Mouse (Mus musculus): ENCODE measurements around the gene Hacl1. TPM values are rescaled to one million over a fixed set of nuclear protein-coding genes. Genes with fewer than 3 reads are reported as not detected.

Gene Hacl1
- polyA plus RNA-seq, 1 experiment = 4.3 TPM

DNA sequence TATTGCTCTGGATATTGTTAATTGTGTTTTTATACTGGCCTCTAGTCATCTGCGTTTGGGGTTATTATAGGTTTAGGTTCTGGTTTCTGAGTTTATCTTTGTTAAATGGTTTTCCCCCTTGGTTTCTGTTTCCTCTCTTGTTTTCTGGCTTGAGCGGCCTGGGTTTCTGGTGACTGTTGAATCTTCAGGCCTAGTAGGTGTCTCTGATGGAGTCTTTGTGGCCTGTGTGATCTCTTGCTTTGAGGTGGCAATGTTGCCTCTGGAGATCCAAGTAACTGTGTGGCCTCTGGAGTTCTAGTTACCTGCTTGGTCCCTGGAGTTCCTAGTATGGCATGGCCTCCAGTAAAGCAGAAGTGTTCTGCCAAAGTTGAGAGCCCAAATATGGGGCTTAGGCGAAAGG, 39.6 kb upstream of the Hacl1 start:
- 80% methylated on average over 3 of the region's 3 CpGs for WGBS

DNA sequence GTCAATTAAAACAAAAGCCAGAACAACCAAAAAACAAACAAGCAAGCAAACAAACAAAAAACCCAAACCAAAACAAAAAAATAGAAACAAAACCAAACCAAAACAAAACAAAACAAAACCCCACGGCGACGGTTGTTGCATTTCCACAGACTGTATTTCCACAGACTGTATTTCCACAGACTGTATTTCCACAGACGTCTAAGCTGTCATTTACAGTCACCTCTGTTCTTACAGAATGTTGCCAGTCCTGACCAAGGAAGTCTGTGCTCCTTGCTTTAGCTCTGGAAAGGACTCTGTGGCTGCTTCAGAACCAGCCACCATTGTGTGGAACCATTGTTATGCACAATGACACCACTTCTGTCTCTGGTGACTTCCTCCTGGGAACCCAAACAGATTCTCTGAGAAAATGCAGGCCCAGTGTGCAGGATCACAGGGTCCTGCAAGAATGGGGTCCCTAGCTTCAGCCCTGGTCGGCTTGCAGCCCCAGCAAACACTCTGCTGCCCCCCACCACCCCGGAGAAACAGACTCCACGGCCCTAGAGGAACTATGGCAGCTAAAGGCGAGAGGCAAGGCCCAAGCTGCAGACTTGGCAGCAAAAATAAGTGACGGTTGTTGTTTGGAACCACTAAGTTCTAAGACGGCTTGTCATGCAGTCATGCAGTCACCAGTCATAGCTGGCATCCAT, 30.7 kb upstream of the Hacl1 start:
- H3K27ac ChIP-seq (ENCODE audit: insufficient read depth, low read depth, low read length) = no peak overlapping the region
- H3K4me3 ChIP-seq (ENCODE audit: low read depth, low read length) = no peak overlapping the region
- TF ChIP-seq POLR2A (IDR thresholded peaks at IDR 0.05; ENCODE audit: low read depth, low read length) (no peak), CTCF (IDR thresholded peaks at IDR 0.05; ENCODE audit: extremely low read depth, insufficient read length, insufficient replicate concordance, low read depth, low read length) (no peak)
- H3K27me3 ChIP-seq (ENCODE audit: control insufficient read depth, insufficient read depth, low read length) = no peaks in the 10 kb centered on the region
- peaks cover 3% of the 10 kb centered on the region; the same call in 1 of the 2 replicates for H3K36me3 ChIP-seq (ENCODE audit: control insufficient read depth, insufficient read depth, low read length)
- WGBS = 75% methylated on average over 10 of the region's 10 CpGs
- H3K4me1 ChIP-seq (ENCODE audit: control insufficient read depth, insufficient read depth, insufficient read length, low read length) = peaks cover 8% of the 10 kb centered on the region

More for the DNA sequence above, 39.6 kb upstream of the Hacl1 start:
- Histone ChIP-seq H3K27ac (ENCODE audit: insufficient read depth, low read depth, low read length) (no peak overlapping the region), H3K4me3 (ENCODE audit: low read depth, low read length) (no peak overlapping the region), H3K27me3 (ENCODE audit: control insufficient read depth, insufficient read depth, low read length) (no peaks in the 10 kb centered on the region), H3K4me1 (ENCODE audit: control insufficient read depth, insufficient read depth, insufficient read length, low read length) (0 out of 2 replicates have a peak, but pooled peaks cover 2% of the 10 kb centered on the region), H3K36me3 (ENCODE audit: control insufficient read depth, insufficient read depth, low read length) (no peaks in the 10 kb centered on the region)
- TF ChIP-seq POLR2A (IDR thresholded peaks at IDR 0.05; ENCODE audit: low read depth, low read length) (no peak), CTCF (IDR thresholded peaks at IDR 0.05; ENCODE audit: extremely low read depth, insufficient read length, insufficient replicate concordance, low read depth, low read length) (no peak)

DNA sequence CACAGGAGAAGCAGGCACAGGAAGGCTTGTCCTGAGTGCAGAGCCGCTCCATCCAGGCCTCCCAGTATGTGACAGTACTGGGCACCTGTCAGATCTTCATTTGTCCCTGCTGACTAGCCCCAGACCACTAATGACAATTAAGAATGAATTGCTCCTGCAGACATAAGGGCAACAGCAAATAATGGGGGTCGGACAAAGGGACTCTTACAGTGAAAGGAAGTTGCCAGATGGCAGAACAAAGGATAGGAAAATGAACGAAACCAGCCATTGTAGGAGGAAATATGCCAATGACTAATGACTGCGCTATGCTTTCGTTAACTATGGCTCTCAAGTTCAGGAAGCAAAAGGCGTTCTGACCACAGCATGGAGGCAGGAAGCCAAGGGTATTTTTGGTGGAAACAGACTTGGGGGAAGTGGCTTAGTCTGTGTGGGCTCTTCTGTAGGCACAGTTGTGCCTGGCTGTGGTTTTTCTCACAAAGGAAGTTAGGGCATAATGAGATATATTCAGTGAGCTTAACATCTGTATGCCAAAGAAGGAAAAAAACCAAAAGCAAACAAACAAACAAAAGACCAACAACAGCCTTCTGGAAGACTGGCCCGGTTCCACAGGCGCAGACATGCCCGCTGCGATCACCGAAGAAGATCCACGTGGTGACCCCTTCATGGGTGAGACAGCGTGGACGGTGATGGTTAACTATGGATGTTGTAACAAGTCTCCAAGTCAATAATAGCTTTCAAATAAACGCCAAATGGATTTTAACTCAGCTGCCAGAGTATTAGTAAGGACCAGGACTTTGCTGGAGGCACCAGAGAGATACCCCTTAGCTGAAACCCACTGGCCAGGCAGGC, 28.8 kb upstream of the Hacl1 start:
- no peaks in the 10 kb centered on the region for H3K27me3 ChIP-seq (ENCODE audit: control insufficient read depth, insufficient read depth, low read length)
- peak overlapping the region; percentile 84 for H3K27ac ChIP-seq (ENCODE audit: insufficient read depth, low read depth, low read length)
- H3K4me3 ChIP-seq (ENCODE audit: low read depth, low read length) = no peak overlapping the region
- H3K4me1 ChIP-seq (ENCODE audit: control insufficient read depth, insufficient read depth, insufficient read length, low read length) = peaks cover 8% of the 10 kb centered on the region
- WGBS = 68% methylated on average over 15 of the region's 15 CpGs
- peaks cover 3% of the 10 kb centered on the region; the same call in 1 of the 2 replicates for H3K36me3 ChIP-seq (ENCODE audit: control insufficient read depth, insufficient read depth, low read length)
- TF ChIP-seq POLR2A (IDR thresholded peaks at IDR 0.05; ENCODE audit: low read depth, low read length) (no peak), CTCF (IDR thresholded peaks at IDR 0.05; ENCODE audit: extremely low read depth, insufficient read length, insufficient replicate concordance, low read depth, low read length) (no peak)

DNA sequence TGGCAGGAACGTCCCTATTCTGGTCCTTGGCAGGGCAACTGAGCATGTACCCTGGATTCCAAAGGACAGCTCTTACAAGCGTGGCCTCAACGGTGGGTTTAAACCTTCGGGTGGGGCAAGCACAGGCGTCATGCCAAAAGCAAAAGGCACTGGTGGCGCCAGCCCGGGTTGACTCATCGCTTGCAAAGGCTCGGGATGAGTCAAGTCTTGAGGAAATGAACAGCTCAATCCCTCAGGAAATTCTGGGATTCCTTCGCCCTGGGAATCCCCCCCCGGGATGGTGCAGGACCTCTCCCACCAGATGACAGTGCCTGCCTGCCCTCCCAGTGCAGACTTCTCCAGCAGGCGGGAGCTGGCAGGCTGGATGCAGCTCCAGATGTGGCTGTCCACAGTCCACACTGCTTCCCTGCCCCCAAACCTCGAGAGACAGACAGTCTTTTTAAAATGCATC, 28.1 kb upstream of the Hacl1 start:
- H3K36me3 ChIP-seq (ENCODE audit: control insufficient read depth, insufficient read depth, low read length) = peaks cover 3% of the 10 kb centered on the region; the same call in 1 of the 2 replicates
- no peaks in the 10 kb centered on the region for H3K27me3 ChIP-seq (ENCODE audit: control insufficient read depth, insufficient read depth, low read length)
- WGBS = 24% methylated on average over 13 of the region's 13 CpGs
- TF ChIP-seq POLR2A (IDR thresholded peaks at IDR 0.05; ENCODE audit: low read depth, low read length) = no peak
- no peak for TF ChIP-seq CTCF (IDR thresholded peaks at IDR 0.05; ENCODE audit: extremely low read depth, insufficient read length, insufficient replicate concordance, low read depth, low read length)
- H3K4me3 ChIP-seq (ENCODE audit: low read depth, low read length) = peak overlapping the region; percentile 17; the same call in 1 of the 2 replicates
- H3K4me1 ChIP-seq (ENCODE audit: control insufficient read depth, insufficient read depth, insufficient read length, low read length) = peaks cover 8% of the 10 kb centered on the region
- H3K27ac ChIP-seq (ENCODE audit: insufficient read depth, low read depth, low read length) = peak overlapping the region; percentile 84

DNA sequence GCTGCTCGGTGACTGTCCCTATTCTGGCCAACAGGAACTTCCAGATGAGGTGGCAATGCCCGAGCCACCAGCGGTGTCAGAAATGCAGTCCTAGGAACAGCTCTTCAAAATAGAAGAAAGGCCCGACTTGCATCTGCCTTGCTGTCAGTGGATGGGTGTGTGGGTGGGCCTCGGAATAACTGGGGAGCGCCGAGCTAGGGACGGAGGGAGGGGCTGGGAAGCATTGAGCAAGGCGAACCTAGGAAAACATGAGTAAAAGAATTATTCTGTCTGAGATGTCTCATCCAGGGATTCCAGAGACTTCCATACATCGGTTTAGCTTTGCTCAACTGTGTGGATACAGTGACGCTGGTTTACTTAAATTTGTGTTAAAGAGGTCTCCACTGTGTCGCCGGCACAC, 27.2 kb upstream of the Hacl1 start:
- Histone ChIP-seq H3K27ac (ENCODE audit: insufficient read depth, low read depth, low read length) (0 out of 2 replicates have a peak overlapping the region, but pooled peaks have one; percentile 18), H3K27me3 (ENCODE audit: control insufficient read depth, insufficient read depth, low read length) (no peaks in the 10 kb centered on the region), H3K4me3 (ENCODE audit: low read depth, low read length) (no peak overlapping the region), H3K36me3 (ENCODE audit: control insufficient read depth, insufficient read depth, low read length) (peaks cover 3% of the 10 kb centered on the region; the same call in 1 of the 2 replicates), H3K4me1 (ENCODE audit: control insufficient read depth, insufficient read depth, insufficient read length, low read length) (peaks cover 10% of the 10 kb centered on the region)
- TF ChIP-seq CTCF (IDR thresholded peaks at IDR 0.05; ENCODE audit: extremely low read depth, insufficient read length, insufficient replicate concordance, low read depth, low read length) (no peak), POLR2A (IDR thresholded peaks at IDR 0.05; ENCODE audit: low read depth, low read length) (no peak)
- 86% methylated on average over 13 of the region's 13 CpGs for WGBS

DNA sequence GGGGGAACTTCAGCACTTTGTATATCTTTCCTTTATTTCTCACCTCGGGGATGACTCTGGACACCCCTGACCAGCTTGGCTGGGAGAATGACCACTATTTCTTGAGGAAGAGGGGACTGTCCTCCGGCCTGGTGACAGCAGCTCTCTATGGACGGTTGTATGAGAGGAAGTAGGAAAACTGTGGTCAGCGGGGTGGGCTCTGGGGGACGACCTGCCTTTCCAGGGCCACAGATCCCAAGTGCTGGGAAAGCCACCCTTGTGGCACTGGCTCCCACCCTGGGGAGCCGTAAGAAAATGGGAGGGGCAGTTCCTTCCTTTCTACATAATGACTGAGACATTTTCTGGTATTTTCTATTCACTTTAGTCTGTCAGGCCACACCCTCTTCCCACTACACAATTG, 26.7 kb upstream of the Hacl1 start:
- no peak for TF ChIP-seq POLR2A (IDR thresholded peaks at IDR 0.05; ENCODE audit: low read depth, low read length)
- H3K27ac ChIP-seq (ENCODE audit: insufficient read depth, low read depth, low read length) = no peak overlapping the region
- H3K4me1 ChIP-seq (ENCODE audit: control insufficient read depth, insufficient read depth, insufficient read length, low read length) = peaks cover 16% of the 10 kb centered on the region
- no peaks in the 10 kb centered on the region for H3K27me3 ChIP-seq (ENCODE audit: control insufficient read depth, insufficient read depth, low read length)
- 82% methylated on average over 6 of the region's 6 CpGs for WGBS
- no peak overlapping the region for H3K4me3 ChIP-seq (ENCODE audit: low read depth, low read length)
- H3K36me3 ChIP-seq (ENCODE audit: control insufficient read depth, insufficient read depth, low read length) = peaks cover 3% of the 10 kb centered on the region; the same call in 1 of the 2 replicates

Measured in small intestine, adult 2 months (tissue).